Mouse (Mus musculus): ENCODE results near the gene Tssk3.

Tssk3 gene

GRCm38 (mm10) chr4:129490972-129491880 lies at the start of gene Tssk3, which contains the start of gene Fam229a:
Gene Tssk3, minus strand, starts transcription at chr4:129491022.
Gene Fam229a, plus strand, starts transcription at chr4:129491190.
- CTCF ChIA-PET, result interaction anchor here in 1 of 4 experiments (0.7 to 1.6 kb wide), 4 partner anchors 11 to 206 kb away, joined by 3 read pairs; partner anchors contain the start of gene Tmem39b
- POLR2A ChIA-PET, result interaction anchor here (0.5 to 3.2 kb wide), 25 partner anchors 10 to 230 kb away, joined by 3 to 32 read pairs (median 3); partner anchors contain the start of genes Marcksl1 (in 3 of the 4), Bsdc1 (in 2 of the 4), C77080 (in 1 of the 4) and Hdac1 (in 1 of the 4)

- ChIA-PET POLR2A (interaction anchor here (0.6 to 7.3 kb wide), 40 partner anchors 9 to 562 kb away, joined by 3 to 66 read pairs (median 3); partner anchors contain the start of genes Bsdc1 (in 2 of the 4), Marcksl1 (in 2 of the 4), Txlna (in 2 of the 4) and Ccdc28b (in 1 of the 4)), CTCF (interaction anchor here (0.5 to 2.3 kb wide), 42 partner anchors 9 to 494 kb away, joined by 3 to 33 read pairs (median 4); partner anchors contain the start of genes Khdrbs1 (in 1 of the 4), Lck (in 1 of the 4), Marcksl1 (in 1 of the 4) and Tmem39b (in 1 of the 4))
Measured at GRCm38 (mm10) chr4:129540012-129540411, 49.2 kb upstream of the Tssk3 start.

- POLR2A ChIA-PET, result interaction anchor here in 3 of 4 experiments (0.6 to 6.3 kb wide), 9 partner anchors 9 to 33 kb away, joined by 3 to 26 read pairs (median 3); partner anchors contain the start of genes Hdac1 (in 2 of the 3) and Marcksl1 (in 1 of the 3)
- CTCF ChIA-PET, result interaction anchor here in 3 of 4 experiments (0.6 to 0.8 kb wide), 3 partner anchors 43 to 81 kb away, joined by 3 to 4 read pairs (median 4); no protein-coding TSS in a partner anchor
Measured at GRCm38 (mm10) chr4:129528901-129529300, 38.1 kb upstream of the Tssk3 start.

GRCm38 (mm10) chr4:129525889-129526288 lies 35.1 kb upstream of the Tssk3 start:
- CTCF ChIA-PET, result interaction anchor here in 1 of 4 experiments (0.6 kb wide), 1 partner anchor 255 kb away, joined by 4 read pairs; no protein-coding TSS in a partner anchor
- POLR2A ChIA-PET, result interaction anchor here in 1 of 4 experiments (0.8 to 8.8 kb wide), 2 partner anchors 24 to 29 kb away, joined by 3 to 56 read pairs; no protein-coding TSS in a partner anchor

GRCm38 (mm10) chr4:129525338-129525737 lies 34.5 kb upstream of the Tssk3 start:
- POLR2A ChIA-PET, result interaction anchor here in 3 of 4 experiments (0.8 to 8.8 kb wide), 10 partner anchors 8 to 64 kb away, joined by 3 to 56 read pairs (median 4); partner anchors contain the start of genes Marcksl1 (in 3 of the 3), Bsdc1 (in 1 of the 3) and Fam229a (in 1 of the 3)
- CTCF ChIA-PET, result interaction anchor here in 1 of 4 experiments (0.6 kb wide), 1 partner anchor 255 kb away, joined by 4 read pairs; no protein-coding TSS in a partner anchor

GRCm38 (mm10) chr4:129518519-129518918 lies 27.7 kb upstream of the Tssk3 start:
- ChIA-PET POLR2A (interaction anchor here in 3 of 4 experiments (0.6 to 8.8 kb wide), 26 partner anchors 9 to 932 kb away, joined by 3 to 56 read pairs (median 4); partner anchors contain the start of genes Bsdc1 (in 1 of the 3) and Hdac1 (in 1 of the 3)), CTCF (interaction anchor here in 2 of 4 experiments (0.9 to 2.0 kb wide), 2 partner anchors 23 to 90 kb away, joined by 3 to 4 read pairs; no protein-coding TSS in a partner anchor)

GRCm38 (mm10) chr4:129516925-129517324 lies 26.1 kb upstream of the Tssk3 start:
- ChIA-PET CTCF (interaction anchor here in 1 of 4 experiments (1.0 kb wide), 1 partner anchor 68 kb away, joined by 3 read pairs; no protein-coding TSS in a partner anchor), POLR2A (interaction anchor here (0.5 to 8.8 kb wide), 18 partner anchors 10 to 158 kb away, joined by 3 to 56 read pairs (median 4); partner anchors contain the start of genes Bsdc1 (in 1 of the 4) and Txlna (in 1 of the 4))

- ChIA-PET POLR2A (interaction anchor here (0.5 to 7.1 kb wide), 46 partner anchors 10 to 1398 kb away, joined by 3 to 234 read pairs (median 5); partner anchors contain the start of genes Bsdc1 (in 3 of the 4), Hdac1 (in 3 of the 4), Fam229a (in 2 of the 4) and Tmem39b (in 2 of the 4)), CTCF (interaction anchor here in 2 of 4 experiments (0.7 to 1.3 kb wide), 4 partner anchors 9 to 20 kb away, joined by 3 to 4 read pairs (median 3); no protein-coding TSS in a partner anchor)
Measured at GRCm38 (mm10) chr4:129514300-129514898, 23.6 kb upstream of the Tssk3 start.

- ChIA-PET POLR2A (interaction anchor here (0.5 to 7.1 kb wide), 68 partner anchors 8 to 1399 kb away, joined by 3 to 234 read pairs (median 4); partner anchors contain the start of genes Bsdc1 (in 3 of the 4), Fam229a (in 3 of the 4), Hdac1 (in 3 of the 4) and Tssk3 (in 3 of the 4)), CTCF (interaction anchor here in 3 of 4 experiments (0.9 to 1.5 kb wide), 5 partner anchors 13 to 52 kb away, joined by 3 to 5 read pairs (median 4); partner anchors contain the start of gene Bsdc1 (in 1 of the 3))
Measured at GRCm38 (mm10) chr4:129513891-129514290, 23.1 kb upstream of the Tssk3 start.

- POLR2A ChIA-PET, result interaction anchor here (0.6 to 7.1 kb wide), 87 partner anchors 7 to 1399 kb away, joined by 3 to 234 read pairs (median 4); partner anchors contain the start of genes Bsdc1 (in 3 of the 4), Fam229a (in 3 of the 4), Hdac1 (in 3 of the 4) and Tmem39b (in 3 of the 4)
Measured at GRCm38 (mm10) chr4:129513086-129513767, 22.4 kb upstream of the Tssk3 start, which contains the start of gene Marcksl1. Gene Marcksl1, plus strand, starts transcription at chr4:129513581.

GRCm38 (mm10) chr4:129511413-129512096 lies 20.7 kb upstream of the Tssk3 start:
- CTCF ChIA-PET, result interaction anchor here in 2 of 4 experiments (0.6 to 1.0 kb wide), 2 partner anchors 44 to 390 kb away, joined by 3 to 5 read pairs; no protein-coding TSS in a partner anchor
- POLR2A ChIA-PET, result interaction anchor here (0.5 to 7.1 kb wide), 32 partner anchors 8 to 454 kb away, joined by 3 to 234 read pairs (median 4); partner anchors contain the start of genes Tssk3 (in 2 of the 4), Bsdc1 (in 1 of the 4), Fam229a (in 1 of the 4) and Rnf19b (in 1 of the 4)

More at GRCm38 (mm10) chr4:129513086-129513767, 22.4 kb upstream of the Tssk3 start, which contains the start of gene Marcksl1:
- CTCF ChIA-PET, result interaction anchor here in 3 of 4 experiments (0.5 to 1.5 kb wide), 7 partner anchors 13 to 52 kb away, joined by 3 to 5 read pairs (median 3); partner anchors contain the start of gene Bsdc1 (in 1 of the 3)

- ChIA-PET CTCF (interaction anchor here in 3 of 4 experiments (0.6 to 1.0 kb wide), 5 partner anchors 8 to 376 kb away, joined by 3 to 4 read pairs (median 3); no protein-coding TSS in a partner anchor), POLR2A (interaction anchor here (0.6 to 7.1 kb wide), 34 partner anchors 9 to 453 kb away, joined by 3 to 234 read pairs (median 4); partner anchors contain the start of genes Fam229a (in 2 of the 4), Tssk3 (in 2 of the 4), Bsdc1 (in 1 of the 4) and Ccdc28b (in 1 of the 4))
Measured at GRCm38 (mm10) chr4:129510723-129511412, 20.0 kb upstream of the Tssk3 start.

GRCm38 (mm10) chr4:129509650-129510049 lies 18.8 kb upstream of the Tssk3 start:
- CTCF ChIA-PET, result interaction anchor here in 3 of 4 experiments (0.6 to 1.0 kb wide), 5 partner anchors 10 to 1024 kb away, joined by 3 to 8 read pairs (median 4); no protein-coding TSS in a partner anchor

More at GRCm38 (mm10) chr4:129509650-129510049, 18.8 kb upstream of the Tssk3 start:
- POLR2A ChIA-PET, result interaction anchor here in 3 of 4 experiments (0.6 to 7.1 kb wide), 28 partner anchors 8 to 320 kb away, joined by 3 to 234 read pairs (median 3); partner anchors contain the start of genes Fam229a (in 2 of the 3), Hdac1 (in 2 of the 3), Bsdc1 (in 1 of the 3) and S100pbp (in 1 of the 3)

Measured in embryonic stem cell, embryonic (primary cell).